Mouse (Mus musculus) stomach, embryonic 15.5 days (tissue): ENCODE measurements around the gene Gm4181. TPM values are rescaled to one million over a fixed set of nuclear protein-coding genes. Genes with fewer than 3 reads are reported as not detected.
"Not testable (repeated sequence)": the region's sequence is repeated elsewhere in the genome, so short reads cannot be mapped to it uniquely, and the experiment has no call there.

Experiments used
- ATAC-seq: fragments of 200-750 bp; cut with Nextera tagmentation; 2 replicates; pipeline ENCODE4 v1.8.0; 2017; ENCODE audit warnings: low read depth, moderate number of reproducible peaks, moderate TSS enrichment; ENCODE audit not compliant: insufficient read depth, low FRiP score
- H3K27ac ChIP-seq: fragments of 300-500 bp; sonication (generic); 2 replicates; pipeline ENCODE4 v1.5.1; 2015; ENCODE audit warnings: mild to moderate bottlenecking, inconsistent platforms
- H3K27me3 ChIP-seq: fragments of 300-500 bp; sonication (generic); replicated peaks from 2 replicates; pipeline ENCODE4 v1.6.1; 2015; ENCODE audit warnings: inconsistent platforms
- H3K36me3 ChIP-seq: fragments of 300-500 bp; sonication (generic); 2 replicates; pipeline ENCODE4 v1.6.1; 2015; ENCODE audit warnings: inconsistent platforms
- H3K4me1 ChIP-seq: fragments of 300-500 bp; sonication (generic); 2 replicates; pipeline ENCODE4 v1.6.1; 2015; ENCODE audit warnings: inconsistent platforms
- H3K4me2 ChIP-seq: fragments of 300-500 bp; sonication (generic); 2 replicates; pipeline ENCODE4 v1.6.1; 2015; ENCODE audit warnings: mild to moderate bottlenecking, inconsistent platforms
- H3K4me3 ChIP-seq: fragments of 300-500 bp; sonication (generic); replicated peaks from 2 replicates; pipeline ENCODE4 v1.5.1; 2015; ENCODE audit warnings: inconsistent platforms
- H3K9ac ChIP-seq: fragments of 300-500 bp; sonication (generic); 2 replicates; pipeline ENCODE4 v1.6.1; 2015; ENCODE audit warnings: inconsistent platforms
- H3K9me3 ChIP-seq: fragments of 300-500 bp; sonication (generic); 2 replicates; pipeline ENCODE4 v1.6.1; 2016; ENCODE audit warnings: inconsistent platforms
- WGBS: fragments of 180-500 bp; shearing (Covaris S2); methylation state at CpG from one replicate; pipeline ENCODE4 v1.1.7; 2015; 5-methylcytosine and 5-hydroxymethylcytosine counted together
- polyA plus RNA-seq: library from polyadenylated mRNA; unstranded; fragments of >200 nt; fragmentation: Nextera tagmentation; extraction: Ambion mirVana; gene quantifications from 2 replicates; pipeline ENCODE4 v1.2.1, GENCODE M21; 2015

The Gm4181 gene
- polyA plus RNA-seq, result not detected in 2 replicates

DNA sequence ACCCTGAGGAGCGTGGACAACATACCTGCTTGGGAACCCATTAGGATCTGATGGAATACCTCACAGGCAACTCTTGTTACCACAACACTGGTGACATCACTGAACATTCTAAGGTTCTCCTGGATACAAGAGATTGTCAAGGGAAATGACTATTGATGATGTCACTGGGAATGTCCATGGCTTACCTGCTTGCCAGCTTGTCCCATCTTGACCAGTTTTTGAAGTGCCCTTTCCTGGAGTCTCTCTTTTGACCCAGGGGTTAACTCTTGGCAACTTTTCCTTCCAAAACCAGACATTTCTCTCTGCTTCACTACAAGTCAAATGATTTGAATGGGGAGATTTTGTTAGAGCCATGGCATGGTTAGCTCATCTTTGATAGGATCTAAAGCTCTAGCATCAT, at the start of gene Gm4181:
Gene Gm4181, minus strand, starts transcription at position 101 of the 400 bp plus-strand sequence.
- H3K9me3 ChIP-seq, H3K4me2 ChIP-seq, H3K27ac ChIP-seq, H3K9ac ChIP-seq, H3K27me3 ChIP-seq, H3K4me1 ChIP-seq, H3K36me3 ChIP-seq, H3K4me3 ChIP-seq, ATAC-seq: not testable (repeated sequence)
- WGBS, result 47% methylated on average over 1 of the region's 1 CpGs

DNA sequence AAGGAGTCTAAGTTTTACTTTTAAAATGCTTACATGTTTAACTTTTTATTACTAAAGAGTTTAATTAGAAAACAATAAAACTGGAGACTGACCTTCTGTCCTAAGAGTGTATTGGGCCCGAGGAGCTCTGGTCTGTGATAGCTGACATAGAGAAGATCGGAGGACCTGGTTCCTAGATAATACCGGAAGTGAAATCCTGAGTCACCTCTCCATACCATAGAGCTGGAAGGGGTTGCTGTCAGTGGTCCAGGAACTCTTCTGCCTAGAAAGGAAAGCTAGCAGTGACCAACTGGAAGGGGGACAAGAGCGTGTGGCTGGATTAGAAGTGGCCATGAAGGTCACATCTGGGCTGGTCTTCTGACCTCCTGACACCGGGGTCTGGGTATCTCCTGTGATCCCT, 41.8 kb upstream of the Gm4181 start:
- H3K4me1 ChIP-seq, result no peaks in the 10 kb centered on the region
- H3K9me3 ChIP-seq, result no peaks in the 10 kb centered on the region
- no peak overlapping the region for H3K27ac ChIP-seq
- 90% methylated on average over 5 of the region's 5 CpGs for WGBS
- no peak overlapping the region for H3K4me3 ChIP-seq
- H3K27me3 ChIP-seq, result no peaks in the 10 kb centered on the region
- no peak overlapping the region for H3K4me2 ChIP-seq
- ATAC-seq, result no peak
- H3K36me3 ChIP-seq, result no peaks in the 10 kb centered on the region
- H3K9ac ChIP-seq, result no peak overlapping the region

DNA sequence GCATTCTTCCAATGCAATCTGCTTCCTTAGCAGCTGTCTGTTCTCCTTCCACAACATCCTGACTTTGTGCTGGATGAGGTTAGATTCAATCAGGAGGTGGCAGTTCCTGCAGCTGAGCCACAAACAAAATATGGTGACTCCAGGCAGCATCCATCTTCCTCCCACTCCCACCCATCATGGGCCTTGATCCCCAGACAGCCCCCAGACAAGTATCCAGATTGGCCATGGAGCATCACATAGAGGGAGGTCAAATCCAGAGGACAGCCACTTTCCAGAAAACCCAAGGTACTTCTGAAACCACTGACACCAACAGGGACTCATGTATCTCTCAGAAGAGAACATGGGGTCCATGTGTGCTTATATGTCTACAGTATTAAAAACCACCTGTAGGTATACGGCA, 3.0 kb downstream of the Gm4181 start:
- not testable (repeated sequence) for H3K27me3 ChIP-seq, H3K4me3 ChIP-seq, H3K4me1 ChIP-seq, H3K27ac ChIP-seq, H3K9ac ChIP-seq, H3K36me3 ChIP-seq, H3K9me3 ChIP-seq, ATAC-seq, H3K4me2 ChIP-seq
- WGBS, result 91% methylated on average over 1 of the region's 1 CpGs

DNA sequence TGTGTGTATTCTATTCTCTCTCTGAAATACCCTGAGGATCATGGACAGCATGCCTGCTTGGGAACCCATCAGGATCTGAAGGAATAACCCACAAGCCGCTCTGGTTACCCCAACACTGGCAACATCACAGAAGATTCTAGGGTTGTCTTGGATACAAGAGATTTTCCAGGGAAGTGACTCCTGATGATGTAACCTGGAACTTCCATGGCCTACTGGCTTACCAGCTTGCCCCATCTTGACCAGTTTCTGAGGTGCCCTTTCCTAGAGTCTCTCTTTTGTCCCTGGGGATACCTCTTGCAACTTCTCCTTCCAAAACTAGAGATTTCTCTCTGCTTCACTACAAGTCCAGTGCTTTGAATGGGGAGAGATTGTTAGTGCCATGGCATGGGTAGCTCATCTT, 24.3 kb downstream of the Gm4181 start, which contains the start of gene Gm17078:
Gene Gm17078, minus strand, starts transcription at position 101 of the 400 bp plus-strand sequence.
- no peak for ATAC-seq
- Histone ChIP-seq H3K4me1 (no peaks in the 10 kb centered on the region), H3K36me3 (no peaks in the 10 kb centered on the region), H3K4me2 (no peak within 1 kb of the TSS), H3K4me3 (no peak within 1 kb of the TSS), H3K9ac (no peak within 1 kb of the TSS), H3K27me3 (no peaks in the 10 kb centered on the region), H3K27ac (no peak within 1 kb of the TSS), H3K9me3 (no peaks in the 10 kb centered on the region)
- 87% methylated on average over 1 of the region's 1 CpGs for WGBS

DNA sequence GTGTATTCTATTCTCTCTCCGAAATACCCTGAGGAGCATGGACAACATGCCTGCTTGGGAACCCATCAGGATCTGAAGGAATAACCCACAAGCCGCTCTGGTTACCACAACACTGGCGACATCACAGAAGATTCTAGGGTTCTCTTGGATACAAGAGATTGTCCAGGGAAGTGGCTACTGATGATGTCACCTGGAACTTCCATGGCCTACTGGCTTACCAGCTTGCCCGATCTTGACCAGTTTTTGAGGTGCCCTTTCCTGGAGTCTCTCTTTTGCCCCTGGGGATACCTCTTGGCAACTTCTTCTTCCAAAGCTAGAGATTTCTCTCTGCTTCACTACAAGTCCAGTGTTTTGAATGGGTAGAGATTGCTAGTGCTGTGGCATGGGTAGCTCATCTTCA, 43.4 kb downstream of the Gm4181 start, which contains the start of gene Gm17174:
Gene Gm17174, minus strand, starts transcription at position 101 of the 400 bp plus-strand sequence.
- 88% methylated on average over 4 of the region's 4 CpGs for WGBS
- H3K9me3 ChIP-seq, H3K4me2 ChIP-seq, H3K4me3 ChIP-seq, H3K36me3 ChIP-seq, H3K27ac ChIP-seq, H3K27me3 ChIP-seq, H3K9ac ChIP-seq, ATAC-seq, H3K4me1 ChIP-seq: not testable (repeated sequence)

Other genes starting within 250 kb of the Gm4181 start
- not detected in 2 replicates for gene Vmn2r88, start 224.8 kb downstream of the Gm4181 start, polyA plus RNA-seq
- not detected in 2 replicates for gene Vmn2r89, start 183.8 kb downstream of the Gm4181 start, polyA plus RNA-seq
- gene Gm5622, start 82.9 kb downstream of the Gm4181 start, polyA plus RNA-seq, result not detected in 2 replicates
- gene Gm17175, start 61.6 kb downstream of the Gm4181 start, polyA plus RNA-seq, result not detected in 2 replicates
- gene Gm17174, start 43.5 kb downstream of the Gm4181 start, polyA plus RNA-seq, result not detected in 2 replicates
- not detected in 2 replicates for gene Gm17078, start 24.4 kb downstream of the Gm4181 start, polyA plus RNA-seq
- not detected in 2 replicates for gene Gm17079, start 59.8 kb upstream of the Gm4181 start, polyA plus RNA-seq
- gene Gm5800, start 81.5 kb upstream of the Gm4181 start, polyA plus RNA-seq, result not detected in 2 replicates
- 0.85 and 1.0 TPM in 2 replicates for gene Ang4, start 137.9 kb upstream of the Gm4181 start, polyA plus RNA-seq
- gene AY358078, start 164.4 kb upstream of the Gm4181 start, polyA plus RNA-seq, result not detected in 2 replicates
- 0.19 and 0.39 TPM in 2 replicates for gene Ear6, start 218.0 kb upstream of the Gm4181 start, polyA plus RNA-seq
- gene Mettl17, start 249.2 kb upstream of the Gm4181 start, polyA plus RNA-seq, result 50.7 and 57.7 TPM in 2 replicates